Mouse (Mus musculus): Measurements from ENCODE around the gene Itgad. TPM values are rescaled to one million over a fixed set of nuclear protein-coding genes. Genes with fewer than 3 reads are reported as not detected.

The Itgad gene
- polyA plus RNA-seq, 1 experiment from 2014 or later: 0.15 TPM

GRCm38 (mm10) chr7:128236856-128237592, 82.8 kb downstream of the Itgad start, which contains the start of gene Armc5:
Gene Armc5, plus strand, starts transcription at chr7:128237342.
- Histone ChIP-seq H3K4me1 (ENCODE audit: control insufficient read depth, insufficient read depth, low read length) (peaks cover 13% of the 10 kb centered on the region), H3K27ac (ENCODE audit: low read length) (peak within 1 kb of the TSS; percentile 95), H3K9me3 (ENCODE audit: control insufficient read depth, low read length) (no peaks in the 10 kb centered on the region), H3K36me3 (ENCODE audit: control insufficient read depth, insufficient read depth, low read length) (peaks cover 4% of the 10 kb centered on the region; the same call in 1 of the 2 replicates), H3K4me3 (ENCODE audit: low read length) (peak within 1 kb of the TSS; percentile 73), H3K27me3 (replicated peaks; ENCODE audit: control insufficient read depth, insufficient read depth, low read length) (no peaks in the 10 kb centered on the region), H3K9ac (ENCODE audit: low read depth, low read length) (peak within 1 kb of the TSS; percentile 89), H3K4me2 (ENCODE audit: low read depth, low read length) (peak within 1 kb of the TSS; percentile 56)
- WGBS: 23% methylated on average over 37 of the region's 37 CpGs
- ATAC-seq: peak; percentile 53

GRCm38 (mm10) chr7:128237593-128237926, 83.4 kb downstream of the Itgad start:
- H3K9me3 ChIP-seq (ENCODE audit: control insufficient read depth, low read length): no peaks in the 10 kb centered on the region
- H3K36me3 ChIP-seq (ENCODE audit: control insufficient read depth, insufficient read depth, low read length): peaks cover 4% of the 10 kb centered on the region; the same call in 1 of the 2 replicates
- H3K4me1 ChIP-seq (ENCODE audit: control insufficient read depth, insufficient read depth, low read length): peaks cover 13% of the 10 kb centered on the region
- H3K4me2 ChIP-seq (ENCODE audit: low read depth, low read length): peak overlapping the region; percentile 56
- H3K27me3 ChIP-seq (replicated peaks; ENCODE audit: control insufficient read depth, insufficient read depth, low read length): no peaks in the 10 kb centered on the region
- H3K27ac ChIP-seq (ENCODE audit: low read length): peak overlapping the region; percentile 95
- WGBS: under 1% methylated on average over 25 of the region's 25 CpGs
- no peak for ATAC-seq
- H3K9ac ChIP-seq (ENCODE audit: low read depth, low read length): peak overlapping the region; percentile 89
- H3K4me3 ChIP-seq (ENCODE audit: low read length): peak overlapping the region; percentile 73

- peak; percentile 92 for ATAC-seq
- Histone ChIP-seq H3K4me2 (ENCODE audit: low read depth, low read length) (peak within 1 kb of the TSS; percentile 56), H3K4me1 (ENCODE audit: control insufficient read depth, insufficient read depth, low read length) (peaks cover 13% of the 10 kb centered on the region), H3K4me3 (ENCODE audit: low read length) (peak within 1 kb of the TSS; percentile 73), H3K27me3 (replicated peaks; ENCODE audit: control insufficient read depth, insufficient read depth, low read length) (no peaks in the 10 kb centered on the region), H3K9ac (ENCODE audit: low read depth, low read length) (peak within 1 kb of the TSS; percentile 89), H3K27ac (ENCODE audit: low read length) (peak within 1 kb of the TSS; percentile 95), H3K36me3 (ENCODE audit: control insufficient read depth, insufficient read depth, low read length) (peaks cover 4% of the 10 kb centered on the region; the same call in 1 of the 2 replicates), H3K9me3 (ENCODE audit: control insufficient read depth, low read length) (no peaks in the 10 kb centered on the region)
- under 1% methylated on average over 67 of the region's 72 CpGs for WGBS
These were observed 84.0 kb downstream of the Itgad start, which contains the start of gene 9130023H24Rik for GRCm38 (mm10) chr7:128237927-128238778. Gene 9130023H24Rik, minus strand, starts transcription at chr7:128238031.

GRCm38 (mm10) chr7:128238991-128239390, 84.8 kb downstream of the Itgad start:
- peak overlapping the region; percentile 21; the same call in 1 of the 2 replicates for H3K9ac ChIP-seq (ENCODE audit: low read depth, low read length)
- H3K9me3 ChIP-seq (ENCODE audit: control insufficient read depth, low read length): no peaks in the 10 kb centered on the region
- peak overlapping the region; percentile 56 for H3K4me2 ChIP-seq (ENCODE audit: low read depth, low read length)
- peak overlapping the region; percentile 73 for H3K4me3 ChIP-seq (ENCODE audit: low read length)
- ATAC-seq: no peak
- H3K36me3 ChIP-seq (ENCODE audit: control insufficient read depth, insufficient read depth, low read length): peaks cover 4% of the 10 kb centered on the region; the same call in 1 of the 2 replicates
- H3K27ac ChIP-seq (ENCODE audit: low read length): peak overlapping the region; percentile 68
- no peaks in the 10 kb centered on the region for H3K27me3 ChIP-seq (replicated peaks; ENCODE audit: control insufficient read depth, insufficient read depth, low read length)
- 21% methylated on average over 4 of the region's 4 CpGs for WGBS
- peaks cover 13% of the 10 kb centered on the region for H3K4me1 ChIP-seq (ENCODE audit: control insufficient read depth, insufficient read depth, low read length)

- peaks cover 13% of the 10 kb centered on the region for H3K4me1 ChIP-seq (ENCODE audit: control insufficient read depth, insufficient read depth, low read length)
- WGBS: 93% methylated on average over 27 of the region's 27 CpGs
- ATAC-seq: no peak
- H3K9me3 ChIP-seq (ENCODE audit: control insufficient read depth, low read length): no peaks in the 10 kb centered on the region
- no peak overlapping the region for H3K9ac ChIP-seq (ENCODE audit: low read depth, low read length)
- H3K4me2 ChIP-seq (ENCODE audit: low read depth, low read length): no peak overlapping the region
- no peak overlapping the region for H3K27ac ChIP-seq (ENCODE audit: low read length)
- H3K27me3 ChIP-seq (replicated peaks; ENCODE audit: control insufficient read depth, insufficient read depth, low read length): no peaks in the 10 kb centered on the region
- H3K4me3 ChIP-seq (ENCODE audit: low read length): no peak overlapping the region
- H3K36me3 ChIP-seq (ENCODE audit: control insufficient read depth, insufficient read depth, low read length): peaks cover 11% of the 10 kb centered on the region; the same call in 1 of the 2 replicates
These were observed 86.1 kb downstream of the Itgad start for GRCm38 (mm10) chr7:128240131-128240784.

GRCm38 (mm10) chr7:128242331-128242730, 88.2 kb downstream of the Itgad start:
- Histone ChIP-seq H3K4me3 (ENCODE audit: low read length) (no peak overlapping the region), H3K27me3 (replicated peaks; ENCODE audit: control insufficient read depth, insufficient read depth, low read length) (no peaks in the 10 kb centered on the region), H3K4me1 (ENCODE audit: control insufficient read depth, insufficient read depth, low read length) (peaks cover 11% of the 10 kb centered on the region), H3K9me3 (ENCODE audit: control insufficient read depth, low read length) (no peaks in the 10 kb centered on the region), H3K36me3 (ENCODE audit: control insufficient read depth, insufficient read depth, low read length) (peaks cover 11% of the 10 kb centered on the region; the same call in 1 of the 2 replicates), H3K9ac (ENCODE audit: low read depth, low read length) (no peak overlapping the region), H3K27ac (ENCODE audit: low read length) (no peak overlapping the region), H3K4me2 (ENCODE audit: low read depth, low read length) (no peak overlapping the region)
- ATAC-seq: no peak
- 95% methylated on average over 16 of the region's 16 CpGs for WGBS

GRCm38 (mm10) chr7:128243921-128244320, 89.7 kb downstream of the Itgad start:
- no peak overlapping the region for H3K4me3 ChIP-seq (ENCODE audit: low read length)
- no peak overlapping the region for H3K27ac ChIP-seq (ENCODE audit: low read length)
- H3K36me3 ChIP-seq (ENCODE audit: control insufficient read depth, insufficient read depth, low read length): peaks cover 11% of the 10 kb centered on the region; the same call in 1 of the 2 replicates
- H3K4me2 ChIP-seq (ENCODE audit: low read depth, low read length): no peak overlapping the region
- H3K9me3 ChIP-seq (ENCODE audit: control insufficient read depth, low read length): no peaks in the 10 kb centered on the region
- H3K4me1 ChIP-seq (ENCODE audit: control insufficient read depth, insufficient read depth, low read length): peaks cover 16% of the 10 kb centered on the region
- no peak overlapping the region for H3K9ac ChIP-seq (ENCODE audit: low read depth, low read length)
- H3K27me3 ChIP-seq (replicated peaks; ENCODE audit: control insufficient read depth, insufficient read depth, low read length): no peaks in the 10 kb centered on the region
- ATAC-seq: no peak
- WGBS: 57% methylated on average over 10 of the region's 10 CpGs

- H3K9ac ChIP-seq (ENCODE audit: low read depth, low read length): no peak overlapping the region
- H3K27me3 ChIP-seq (replicated peaks; ENCODE audit: control insufficient read depth, insufficient read depth, low read length): no peaks in the 10 kb centered on the region
- H3K4me2 ChIP-seq (ENCODE audit: low read depth, low read length): no peak overlapping the region
- H3K4me3 ChIP-seq (ENCODE audit: low read length): no peak overlapping the region
- 89% methylated on average over 18 of the region's 18 CpGs for WGBS
- no peak overlapping the region for H3K27ac ChIP-seq (ENCODE audit: low read length)
- peaks cover 16% of the 10 kb centered on the region for H3K4me1 ChIP-seq (ENCODE audit: control insufficient read depth, insufficient read depth, low read length)
- no peak for ATAC-seq
- peaks cover 11% of the 10 kb centered on the region; the same call in 1 of the 2 replicates for H3K36me3 ChIP-seq (ENCODE audit: control insufficient read depth, insufficient read depth, low read length)
- no peaks in the 10 kb centered on the region for H3K9me3 ChIP-seq (ENCODE audit: control insufficient read depth, low read length)
These were observed 90.3 kb downstream of the Itgad start for GRCm38 (mm10) chr7:128244410-128245025.

All from intestine, embryonic 16.5 days (tissue).